Mouse (Mus musculus) limb, embryonic 14.5 days (tissue): ENCODE results near the gene Rpl29. TPM values are rescaled to one million over a fixed set of nuclear protein-coding genes. Genes with fewer than 3 reads are reported as not detected.

ENCODE experiments used
- ATAC-seq: fragments of 200-750 bp; cut with Nextera tagmentation; 2 replicates; pipeline ENCODE4 v1.8.0; 2017; ENCODE audit warnings: low read depth, moderate number of reproducible peaks, moderate TSS enrichment; ENCODE audit not compliant: low FRiP score
- DNase-seq: peaks from one replicate; pipeline ENCODE4 v3.0.0-alpha.2; 2015; ENCODE audit warnings: low spot score
- H3K27ac ChIP-seq: fragments of 300-500 bp; sonication (generic); replicated peaks from 2 replicates; pipeline ENCODE4 v1.5.1; 2014; ENCODE audit warnings: low read depth, mild to moderate bottlenecking, low read length, moderate library complexity, mixed read lengths
- H3K27me3 ChIP-seq: fragments of 300-500 bp; sonication (generic); 2 replicates; pipeline ENCODE4 v1.6.1; 2014; ENCODE audit warnings: low read length, mixed read lengths; ENCODE audit not compliant: control insufficient read depth, insufficient read depth
- H3K36me3 ChIP-seq: fragments of 300-500 bp; sonication (generic); 2 replicates; pipeline ENCODE4 v1.6.1; 2014; ENCODE audit warnings: mild to moderate bottlenecking, low read length, moderate library complexity, mixed read lengths; ENCODE audit not compliant: control insufficient read depth, insufficient read depth
- H3K4me1 ChIP-seq: fragments of 300-500 bp; sonication (generic); 2 replicates; pipeline ENCODE4 v1.6.1; 2014; ENCODE audit warnings: antibody characterized with exemption, low read length, mixed read lengths; ENCODE audit not compliant: control insufficient read depth, insufficient read depth
- H3K4me2 ChIP-seq: fragments of 300-500 bp; sonication (generic); replicated peaks from 2 replicates; pipeline ENCODE4 v1.6.1; 2014; ENCODE audit warnings: low read depth, mild to moderate bottlenecking, low read length, moderate library complexity; ENCODE audit not compliant: severe bottlenecking
- H3K4me3 ChIP-seq: fragments of 300-500 bp; sonication (generic); replicated peaks from 2 replicates; pipeline ENCODE4 v1.5.1; 2014; ENCODE audit warnings: low read length
- H3K9ac ChIP-seq: fragments of 300-500 bp; sonication (generic); 2 replicates; pipeline ENCODE4 v1.6.1; 2014; ENCODE audit warnings: mild to moderate bottlenecking, low read depth, low read length, moderate library complexity; ENCODE audit not compliant: severe bottlenecking
- H3K9me3 ChIP-seq: fragments of 300-500 bp; sonication (generic); 2 replicates; pipeline ENCODE4 v1.6.1; 2016; ENCODE audit warnings: low read length; ENCODE audit not compliant: control insufficient read depth
- POLR2A ChIP-seq: fragments of 200-500 bp; IDR thresholded peaks from 2 replicates; pipeline ENCODE4 v1.8.0; 2012; ENCODE audit warnings: inconsistent platforms, mild to moderate bottlenecking, moderate library complexity, borderline replicate concordance; ENCODE audit not compliant: insufficient read depth, insufficient read length; ENCODE audit errors: extremely low read depth
- WGBS: fragments of 180-500 bp; shearing (Covaris S2); extraction: QIAGEN DNeasy Blood & Tissue Kit; methylation state at CpG from one replicate; pipeline ENCODE4 v1.1.7; 2014; 5-methylcytosine and 5-hydroxymethylcytosine counted together
- polyA plus RNA-seq, 2 experiments: library from polyadenylated mRNA; depleted of rRNA in 1 of 2; stranded (reverse) in 1 of 2; unstranded in 1 of 2; fragments of >200 nt; fragmentation: Nextera tagmentation in 1 of 2; extraction: Ambion mirVana in 1 of 2; gene quantifications; 2 replicates each; pipeline versions ENCODE4 v1.2.1 to v1.2.3; 2012 to 2014

Rpl29 gene
- polyA plus RNA-seq, 2 experiments: 1,047 to 1,180 TPM

GRCm38 (mm10) chr9:106430015-106430264, 686 bp downstream of the Rpl29 start:
- WGBS: 1% methylated on average over 4 of the region's 4 CpGs
- no peaks in the 10 kb centered on the region for H3K9me3 ChIP-seq
- DNase-seq: no peak
- H3K27ac ChIP-seq: peak overlapping the region; percentile 97
- ATAC-seq: no peak
- peak overlapping the region; percentile 88 for H3K4me2 ChIP-seq
- TF ChIP-seq POLR2A: no peak
- peak overlapping the region; percentile 96 for H3K9ac ChIP-seq
- H3K27me3 ChIP-seq: no peaks in the 10 kb centered on the region
- peaks cover 42% of the 10 kb centered on the region for H3K36me3 ChIP-seq
- peak overlapping the region; percentile 91 for H3K4me3 ChIP-seq
- H3K4me1 ChIP-seq: peaks cover 8% of the 10 kb centered on the region; the same call in 1 of the 2 replicates

- DNase-seq: no peak
- WGBS: 62% methylated on average over 6 of the region's 7 CpGs
- H3K9me3 ChIP-seq: no peaks in the 10 kb centered on the region
Observed at GRCm38 (mm10) chr9:106433389-106433788, 4.1 kb downstream of the Rpl29 start.

GRCm38 (mm10) chr9:106436566-106436965, 7.3 kb downstream of the Rpl29 start:
- H3K9ac ChIP-seq: 0 out of 2 replicates have a peak overlapping the region, but pooled peaks have one; percentile 3
- H3K27ac ChIP-seq: no peak overlapping the region
- H3K9me3 ChIP-seq: no peaks in the 10 kb centered on the region
- WGBS: 86% methylated on average over 9 of the region's 9 CpGs
- peaks cover 12% of the 10 kb centered on the region for H3K4me1 ChIP-seq
- no peak overlapping the region for H3K4me2 ChIP-seq
- peaks cover 38% of the 10 kb centered on the region for H3K36me3 ChIP-seq
- TF ChIP-seq POLR2A: no peak
- DNase-seq (no peak), ATAC-seq (no peak)
- H3K27me3 ChIP-seq: no peaks in the 10 kb centered on the region
- no peak overlapping the region for H3K4me3 ChIP-seq

More at GRCm38 (mm10) chr9:106433389-106433788, 4.1 kb downstream of the Rpl29 start:
- Histone ChIP-seq H3K4me3 (no peak overlapping the region), H3K27me3 (no peaks in the 10 kb centered on the region), H3K4me1 (peaks cover 15% of the 10 kb centered on the region), H3K4me2 (no peak overlapping the region), H3K36me3 (peaks cover 44% of the 10 kb centered on the region), H3K9ac (no peak overlapping the region), H3K27ac (no peak overlapping the region)
- TF ChIP-seq POLR2A: no peak
- no peak for ATAC-seq

GRCm38 (mm10) chr9:106442680-106443079, 13.4 kb downstream of the Rpl29 start:
- ATAC-seq (no peak), DNase-seq (no peak)
- Histone ChIP-seq H3K27ac (no peak overlapping the region), H3K9me3 (no peaks in the 10 kb centered on the region), H3K4me3 (no peak overlapping the region), H3K9ac (no peak overlapping the region), H3K36me3 (peaks cover 5% of the 10 kb centered on the region; the same call in 1 of the 2 replicates), H3K27me3 (no peaks in the 10 kb centered on the region), H3K4me1 (peaks cover 9% of the 10 kb centered on the region), H3K4me2 (no peak overlapping the region)
- WGBS: 78% methylated on average over 5 of the region's 5 CpGs
- no peak for TF ChIP-seq POLR2A

GRCm38 (mm10) chr9:106444836-106445235, 15.6 kb downstream of the Rpl29 start:
- Histone ChIP-seq H3K4me3 (no peak overlapping the region), H3K4me1 (peaks cover 16% of the 10 kb centered on the region), H3K9me3 (no peaks in the 10 kb centered on the region), H3K27ac (no peak overlapping the region), H3K27me3 (no peaks in the 10 kb centered on the region), H3K36me3 (peaks cover 5% of the 10 kb centered on the region; the same call in 1 of the 2 replicates), H3K4me2 (no peak overlapping the region), H3K9ac (no peak overlapping the region)
- TF ChIP-seq POLR2A: no peak
- DNase-seq (no peak), ATAC-seq (no peak)
- WGBS: 78% methylated on average over 4 of the region's 4 CpGs

GRCm38 (mm10) chr9:106447348-106447747, 18.1 kb downstream of the Rpl29 start, which contains the start of the genes Abhd14b and Abhd14a:
Abhd14b (plus strand) TSS chr9:106447459.
Abhd14a (minus strand) TSS chr9:106447678.
- DNase-seq (peak; percentile 94), ATAC-seq (peak; percentile 86)
- no peaks in the 10 kb centered on the region for H3K36me3 ChIP-seq
- H3K9ac ChIP-seq: peak within 1 kb of the TSS; percentile 68
- peak within 1 kb of the TSS; percentile 69 for H3K27ac ChIP-seq
- no peaks in the 10 kb centered on the region for H3K9me3 ChIP-seq
- peaks cover 33% of the 10 kb centered on the region for H3K4me1 ChIP-seq
- 0 out of 2 replicates have a peak, but pooled peaks have one; percentile 60 for TF ChIP-seq POLR2A
- H3K27me3 ChIP-seq: no peaks in the 10 kb centered on the region
- 1% methylated on average over 24 of the region's 24 CpGs for WGBS
- peak within 1 kb of the TSS; percentile 86 for H3K4me2 ChIP-seq
- peak within 1 kb of the TSS; percentile 61 for H3K4me3 ChIP-seq
